Mouse (Mus musculus) inflammation-experienced regulatory T-cells, adult 6 months (primary cell): ENCODE data around the gene Col5a1. TPM values are rescaled to one million over a fixed set of nuclear protein-coding genes. Genes with fewer than 3 reads are reported as not detected.

Experiments used
- polyA plus RNA-seq, 3 experiments: library from polyadenylated mRNA; unstranded; fragments of 100-300 nt; shearing (Covaris generic); gene quantifications; one replicate each; pipeline ENCODE4 v1.2.1; 2017

Col5a1 gene
- polyA plus RNA-seq, 3 experiments from 2014 or later = not detected

Other genes with a start within 250 kb of the Col5a1 start
- 1 to 10 TPM; 5.3 to 7.3 (median 5.7) TPM for gene Rxra, start 210.0 kb upstream of the Col5a1 start, polyA plus RNA-seq
- not detected for gene Fcnb, start 198.5 kb downstream of the Col5a1 start, polyA plus RNA-seq